Mouse (Mus musculus): ENCODE measurements around the gene Nono.

DNA sequence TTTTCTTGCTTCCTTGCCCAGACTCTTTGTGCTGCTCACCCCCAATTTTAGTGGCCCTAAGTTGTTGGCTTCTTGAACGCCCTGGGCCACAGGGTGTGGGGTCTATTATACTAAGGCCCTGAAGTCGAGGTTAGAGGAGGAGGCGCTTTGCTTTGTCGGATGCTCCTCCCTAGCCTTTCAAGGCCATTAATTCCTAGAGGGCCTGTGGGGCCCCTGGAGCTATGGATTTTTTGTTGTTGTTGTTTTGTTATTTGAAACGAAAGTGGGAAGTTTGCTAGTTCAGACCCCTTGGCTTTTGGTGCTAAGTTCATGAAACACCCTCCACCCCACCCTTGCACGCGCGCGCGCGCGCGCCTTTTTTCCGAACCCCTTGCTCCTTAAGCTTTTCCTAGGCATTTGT is 858 bp downstream of the Nono start:
- TF ChIP-seq POLR2A (IDR thresholded peaks at IDR 0.05; ENCODE audit: extremely low read depth, insufficient read depth, low read length) (no peak), CTCF (IDR thresholded peaks at IDR 0.05; ENCODE audit: extremely low read depth, insufficient read depth, low read length) (no peak)
